Mouse (Mus musculus): ENCODE data around the gene Morn4.

The Morn4 gene

GRCm38 (mm10) chr19:42086166-42086565, at the start of gene Morn4:
TSS of gene Morn4 (minus strand) at chr19:42086357.
- CTCF ChIA-PET = interaction anchor here (1.6 kb wide), 1 partner anchor 43 kb away, joined by 4 read pairs; no protein-coding TSS in a partner anchor

- CTCF ChIA-PET = no interaction called here
Measured at GRCm38 (mm10) chr19:42135070-42135469, 48.9 kb upstream of the Morn4 start.

GRCm38 (mm10) chr19:42131101-42131500, 44.9 kb upstream of the Morn4 start:
- CTCF ChIA-PET = interaction anchor here (0.7 to 1.4 kb wide), 2 partner anchors 19 to 101 kb away, joined by 4 read pairs; no protein-coding TSS in a partner anchor

GRCm38 (mm10) chr19:42130294-42130606, 44.1 kb upstream of the Morn4 start:
- CTCF ChIA-PET = interaction anchor here (0.9 to 1.4 kb wide), 3 partner anchors 14 to 43 kb away, joined by 4 to 7 read pairs (median 4); partner anchors contain the start of gene Morn4

- CTCF ChIA-PET = interaction anchor here (0.9 to 1.4 kb wide), 3 partner anchors 15 to 43 kb away, joined by 4 to 7 read pairs (median 4); partner anchors contain the start of gene Morn4
Measured at GRCm38 (mm10) chr19:42129509-42130293, 43.5 kb upstream of the Morn4 start.

- CTCF ChIA-PET = interaction anchor here (1.0 kb wide), 1 partner anchor 42 kb away, joined by 4 read pairs; the partner anchor contains the start of gene Morn4
Measured at GRCm38 (mm10) chr19:42128787-42129508, 42.8 kb upstream of the Morn4 start, which contains the start of gene Avpi1. TSS of gene Avpi1 (minus strand) at chr19:42129059.

- CTCF ChIA-PET = interaction anchor here (1.3 kb wide), 1 partner anchor 83 kb away, joined by 3 read pairs; the partner anchor contains the start of gene Hoga1
Measured at GRCm38 (mm10) chr19:42128052-42128740, 42.0 kb upstream of the Morn4 start.

- CTCF ChIA-PET = no interaction called here
Measured at GRCm38 (mm10) chr19:42127024-42127423, 40.9 kb upstream of the Morn4 start.

GRCm38 (mm10) chr19:42126219-42126605, 40.1 kb upstream of the Morn4 start:
- CTCF ChIA-PET = no interaction called here

- CTCF ChIA-PET = no interaction called here
Measured at GRCm38 (mm10) chr19:42125501-42126218, 39.5 kb upstream of the Morn4 start.

GRCm38 (mm10) chr19:42124684-42125083, 38.5 kb upstream of the Morn4 start:
- CTCF ChIA-PET = no interaction called here

- CTCF ChIA-PET = no interaction called here
Measured at GRCm38 (mm10) chr19:42120451-42120850, 34.3 kb upstream of the Morn4 start.

GRCm38 (mm10) chr19:42118596-42118995, 32.4 kb upstream of the Morn4 start:
- CTCF ChIA-PET = no interaction called here

- CTCF ChIA-PET = no interaction called here
Measured at GRCm38 (mm10) chr19:42118142-42118541, 32.0 kb upstream of the Morn4 start.

GRCm38 (mm10) chr19:42115783-42116335, 29.7 kb upstream of the Morn4 start:
- CTCF ChIA-PET = no interaction called here

GRCm38 (mm10) chr19:42104681-42105080, 18.5 kb upstream of the Morn4 start:
- CTCF ChIA-PET = no interaction called here

- CTCF ChIA-PET = no interaction called here
Measured at GRCm38 (mm10) chr19:42099406-42099805, 13.2 kb upstream of the Morn4 start.

GRCm38 (mm10) chr19:42090637-42091141, 4.5 kb upstream of the Morn4 start:
- CTCF ChIA-PET = interaction anchor here (0.6 to 0.9 kb wide), 2 partner anchors 15 to 20 kb away, joined by 3 to 5 read pairs; no protein-coding TSS in a partner anchor

GRCm38 (mm10) chr19:42089748-42090595, 3.8 kb upstream of the Morn4 start, which contains the start of gene Pi4k2a:
TSS of gene Pi4k2a (plus strand) at chr19:42090470.
- CTCF ChIA-PET = interaction anchor here (0.9 kb wide), 1 partner anchor 16 kb away, joined by 3 read pairs; no protein-coding TSS in a partner anchor

All from spleen, embryonic (tissue).